Mouse (Mus musculus): ENCODE data around the gene Olfr698. TPM values are rescaled to one million over a fixed set of nuclear protein-coding genes. Genes with fewer than 3 reads are reported as not detected.
"Not testable (repeated sequence)": the region's sequence is repeated elsewhere in the genome, so short reads cannot be mapped to it uniquely, and the experiment has no call there.

The Olfr698 gene
- total RNA-seq (2018; cell fraction: chromatin; rRNA removed): not detected
- not detected for total RNA-seq (2018; cell fraction: cytosol; rRNA removed)
- total RNA-seq (2018; cell fraction: nucleus; rRNA removed): not detected
- polyA plus RNA-seq (2018): not detected in 3 replicates

DNA sequence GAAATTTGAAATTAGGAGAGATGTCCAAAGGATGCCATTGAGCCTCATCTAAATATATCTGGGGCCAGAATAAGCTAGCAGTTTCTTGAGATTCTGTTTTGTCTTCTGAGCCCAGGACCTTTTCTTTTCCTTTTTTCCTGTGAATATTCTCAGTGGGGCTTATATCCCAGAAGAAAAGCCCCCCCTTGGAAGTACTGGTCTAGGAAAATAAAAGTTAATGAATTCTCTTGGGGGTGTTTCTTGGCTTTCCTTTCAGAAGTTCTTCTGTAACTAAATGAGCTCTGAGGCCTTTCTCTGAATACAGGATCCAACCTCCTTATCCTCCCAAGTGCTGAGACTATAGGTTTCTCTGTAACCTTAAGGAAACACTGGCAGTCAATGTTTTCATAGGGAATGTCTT, at the start of gene Olfr698:
Gene Olfr698 (minus strand): TSS at position 101 of the 400 bp plus-strand sequence.
- Histone ChIP-seq H3K4me3 (ENCODE audit: inconsistent target) (no peak within 1 kb of the TSS), H3K36me3 (ENCODE audit: inconsistent target) (no peaks in the 10 kb centered on the region), H3K27ac (no peak within 1 kb of the TSS), H3K79me2 (ENCODE audit: inconsistent target) (no peaks in the 10 kb centered on the region)

DNA sequence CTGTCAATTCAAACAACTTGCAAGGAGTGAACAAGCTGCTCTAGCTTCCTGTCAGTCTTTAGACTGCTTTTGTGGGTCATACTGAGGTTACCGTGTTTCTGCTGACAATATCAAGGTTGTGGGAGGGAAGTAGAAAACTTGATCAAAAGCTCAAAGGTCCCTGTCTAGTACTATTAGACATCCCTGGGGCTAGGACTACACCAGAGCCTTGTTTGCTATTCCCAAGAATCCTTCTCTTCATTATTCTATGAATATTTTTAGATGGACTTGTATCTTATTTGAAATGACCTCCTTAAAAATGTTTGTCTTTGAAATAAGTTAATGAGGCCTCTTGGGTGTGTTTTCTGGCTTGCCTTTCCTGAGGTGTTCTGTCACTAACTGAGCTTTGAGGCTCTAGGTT, 37.9 kb upstream of the Olfr698 start, which contains the start of gene Olfr699:
Gene Olfr699 (minus strand): TSS at position 101 of the 400 bp plus-strand sequence.
- WGBS (ENCODE audit: missing documents): 54% methylated on average over 1 of the region's 1 CpGs
- H3K27ac ChIP-seq: no peak within 1 kb of the TSS
- no peaks in the 10 kb centered on the region for H3K36me3 ChIP-seq (ENCODE audit: inconsistent target)
- H3K4me3 ChIP-seq (ENCODE audit: inconsistent target): no peak within 1 kb of the TSS
- no peaks in the 10 kb centered on the region for H3K79me2 ChIP-seq (ENCODE audit: inconsistent target)

DNA sequence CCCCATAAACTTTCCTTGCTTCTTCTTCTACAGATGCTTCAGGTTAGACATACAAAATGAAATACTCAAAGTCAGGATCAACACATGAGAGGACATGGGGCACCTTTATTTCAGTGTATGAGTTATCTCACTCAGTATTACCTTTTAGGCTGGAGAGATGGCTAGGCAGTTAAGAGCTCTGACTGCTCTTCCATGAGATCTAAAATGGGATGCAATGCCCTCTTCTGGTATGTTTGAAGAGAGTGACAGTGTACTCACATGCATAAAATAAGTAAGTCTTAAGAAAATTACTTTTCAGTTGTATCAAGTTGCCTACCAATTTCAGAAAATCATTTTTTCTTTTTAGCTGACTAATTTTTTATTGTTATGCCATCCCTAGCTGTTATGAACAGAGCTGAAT, 33.1 kb upstream of the Olfr698 start:
- H3K27ac ChIP-seq: no peak overlapping the region
- H3K36me3 ChIP-seq (ENCODE audit: inconsistent target): no peaks in the 10 kb centered on the region
- H3K79me2 ChIP-seq (ENCODE audit: inconsistent target): no peaks in the 10 kb centered on the region
- no peak overlapping the region for H3K4me3 ChIP-seq (ENCODE audit: inconsistent target)

DNA sequence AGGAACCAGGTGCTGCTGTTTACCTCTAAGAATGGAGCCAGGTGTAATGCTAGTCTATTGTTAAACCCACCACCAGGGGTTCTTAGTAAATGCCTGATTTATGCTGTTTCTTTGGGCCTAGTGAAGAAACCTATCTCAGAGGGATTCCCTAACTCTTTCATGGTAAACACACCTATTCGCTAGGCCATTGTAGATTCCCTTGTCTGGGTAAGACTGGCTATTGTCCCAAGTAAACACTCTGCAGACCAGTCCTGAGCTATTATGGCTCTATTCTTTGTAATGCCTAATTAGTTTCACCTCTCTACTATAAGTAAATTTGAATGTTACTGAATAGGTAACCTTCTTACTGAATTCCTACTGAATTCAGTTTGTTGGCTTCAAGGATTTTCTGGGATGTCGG, 5.8 kb upstream of the Olfr698 start:
- not testable (repeated sequence) for H3K79me2 ChIP-seq (ENCODE audit: inconsistent target); H3K27ac ChIP-seq; H3K4me3 ChIP-seq (ENCODE audit: inconsistent target); H3K36me3 ChIP-seq (ENCODE audit: inconsistent target)
- WGBS (ENCODE audit: missing documents): 94% methylated on average over 2 of the region's 2 CpGs

DNA sequence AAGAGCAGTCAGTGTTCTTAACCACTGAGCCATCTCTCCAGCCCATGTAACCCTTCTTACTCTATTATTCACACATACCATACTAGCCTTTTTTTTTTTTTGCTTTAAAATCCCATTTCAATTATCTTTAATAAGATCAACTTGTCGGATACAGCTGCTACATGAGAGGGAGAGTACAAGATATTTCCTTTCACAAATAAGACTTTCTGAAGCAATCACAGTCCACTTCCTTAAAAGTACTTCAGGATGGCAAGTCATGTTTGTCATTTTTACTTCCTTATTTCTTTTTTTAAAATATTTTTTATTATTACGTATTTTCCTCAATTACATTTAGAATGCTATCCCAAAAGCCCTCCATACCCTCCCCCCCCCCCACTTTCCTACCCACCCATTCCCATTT, 3.6 kb upstream of the Olfr698 start:
- no peak overlapping the region for H3K4me3 ChIP-seq (ENCODE audit: inconsistent target)
- no peaks in the 10 kb centered on the region for H3K36me3 ChIP-seq (ENCODE audit: inconsistent target)
- 0% methylated on average over 1 of the region's 2 CpGs for WGBS (ENCODE audit: missing documents)
- H3K27ac ChIP-seq: peak overlapping the region; percentile 48
- no peaks in the 10 kb centered on the region for H3K79me2 ChIP-seq (ENCODE audit: inconsistent target)

DNA sequence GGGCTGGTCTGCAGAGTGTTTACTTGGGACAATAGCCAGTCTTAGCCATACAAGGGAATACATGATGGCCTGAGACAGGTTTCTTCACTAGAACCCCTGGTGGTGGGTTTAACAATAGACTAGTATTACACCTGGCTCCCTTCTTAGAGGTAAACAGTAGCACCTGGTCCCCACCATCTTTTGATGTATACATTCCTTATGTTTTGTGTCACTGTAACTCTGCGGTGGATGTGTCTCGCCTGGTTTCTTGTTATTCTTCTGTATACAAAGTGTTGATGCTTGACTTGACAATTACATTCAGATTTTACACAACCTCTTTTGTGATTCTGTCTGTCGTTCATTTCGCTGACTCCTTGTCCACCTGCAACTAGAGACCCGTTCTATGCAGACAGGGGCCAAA, 9.4 kb downstream of the Olfr698 start:
- Histone ChIP-seq H3K27ac (no peak overlapping the region), H3K79me2 (ENCODE audit: inconsistent target) (no peaks in the 10 kb centered on the region), H3K36me3 (ENCODE audit: inconsistent target) (no peaks in the 10 kb centered on the region), H3K4me3 (ENCODE audit: inconsistent target) (no peak overlapping the region)
- 93% methylated on average over 5 of the region's 5 CpGs for WGBS (ENCODE audit: missing documents)

DNA sequence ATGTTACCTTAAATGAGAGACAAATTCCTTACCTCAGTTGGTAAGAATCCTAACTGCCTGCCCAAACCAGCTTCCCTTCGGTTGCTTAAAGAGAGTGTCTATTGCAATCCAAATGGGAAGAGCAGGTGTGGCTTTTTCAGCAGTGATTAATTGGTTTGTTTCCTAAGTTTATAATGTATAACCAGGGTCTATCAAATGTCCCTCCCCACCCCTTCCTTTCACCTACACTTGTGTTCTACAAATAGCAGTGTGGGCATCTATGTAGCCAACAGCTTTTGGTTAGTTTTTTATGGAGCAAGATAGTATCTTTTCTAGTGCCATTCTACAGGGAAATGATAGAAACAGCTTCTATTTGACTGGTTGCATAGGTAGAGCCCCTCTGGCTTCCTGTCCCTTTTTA, 12.9 kb downstream of the Olfr698 start, which contains the start of gene Olfr697:
Gene Olfr697 (minus strand): TSS at position 101 of the 400 bp plus-strand sequence.
- Histone ChIP-seq H3K4me3 (ENCODE audit: inconsistent target) (no peak within 1 kb of the TSS), H3K27ac (no peak within 1 kb of the TSS), H3K79me2 (ENCODE audit: inconsistent target) (no peaks in the 10 kb centered on the region), H3K36me3 (ENCODE audit: inconsistent target) (no peaks in the 10 kb centered on the region)
- WGBS (ENCODE audit: missing documents): 88% methylated on average over 1 of the region's 1 CpGs

DNA sequence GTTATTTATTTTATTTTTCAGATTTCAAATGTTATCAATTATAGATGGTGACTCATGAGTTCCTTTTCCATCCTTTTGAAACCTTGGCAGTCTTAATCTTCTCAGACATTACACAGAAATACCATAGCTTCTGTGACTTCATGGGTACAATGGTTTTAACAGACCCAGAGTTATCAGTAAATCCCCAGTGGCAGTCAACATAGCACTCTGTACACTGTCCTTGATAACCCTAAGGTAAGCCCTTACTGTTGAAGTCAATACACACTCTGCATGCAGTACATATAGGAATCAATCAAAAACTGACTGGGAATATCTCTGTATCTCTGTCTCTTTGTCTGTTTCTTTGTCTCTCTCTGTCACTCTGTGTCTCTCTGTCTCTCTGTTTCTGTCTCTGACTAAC, 18.2 kb downstream of the Olfr698 start:
- Histone ChIP-seq H3K36me3 (ENCODE audit: inconsistent target) (no peaks in the 10 kb centered on the region), H3K27ac (no peak overlapping the region), H3K79me2 (ENCODE audit: inconsistent target) (no peaks in the 10 kb centered on the region), H3K4me3 (ENCODE audit: inconsistent target) (no peak overlapping the region)

DNA sequence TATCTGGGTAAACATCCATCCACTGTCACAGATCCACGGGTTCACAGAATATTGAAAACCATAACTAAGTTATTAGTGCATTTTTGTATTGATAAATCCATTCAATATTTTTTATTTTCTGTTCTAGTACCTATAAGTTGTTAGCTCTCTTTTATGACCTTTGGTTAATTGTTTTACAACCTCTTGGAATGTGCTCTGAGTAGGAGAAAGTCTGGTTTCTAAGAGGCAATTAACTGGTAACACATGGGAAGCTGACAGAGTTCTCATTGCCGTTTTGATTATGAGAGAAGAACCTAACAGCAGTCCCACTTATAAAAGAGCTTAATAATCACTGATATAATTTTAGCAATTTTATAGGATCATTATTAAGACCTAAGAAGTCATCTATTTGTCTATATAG, 21.5 kb downstream of the Olfr698 start:
- WGBS (ENCODE audit: missing documents): 88% methylated on average over 2 of the region's 2 CpGs
- no peaks in the 10 kb centered on the region for H3K79me2 ChIP-seq (ENCODE audit: inconsistent target)
- H3K4me3 ChIP-seq (ENCODE audit: inconsistent target): no peak overlapping the region
- H3K27ac ChIP-seq: no peak overlapping the region
- no peaks in the 10 kb centered on the region for H3K36me3 ChIP-seq (ENCODE audit: inconsistent target)

DNA sequence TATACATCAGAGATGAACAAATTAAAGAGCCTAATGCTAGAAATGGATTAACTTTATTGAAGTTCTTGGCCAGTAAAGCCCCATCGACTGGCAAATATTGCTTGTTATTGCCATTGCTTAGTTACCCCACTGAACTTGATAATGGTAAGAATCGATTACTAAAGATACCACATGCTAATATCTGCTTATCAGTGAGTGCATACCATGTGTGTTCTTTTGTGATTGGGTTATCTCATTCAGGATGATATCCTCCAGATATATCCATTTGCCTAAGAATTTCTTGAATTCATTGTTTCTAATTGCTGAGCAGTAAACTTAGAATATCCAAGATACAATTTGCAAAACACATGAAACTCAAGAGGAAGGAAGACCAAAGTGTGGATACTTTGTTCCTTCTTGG, 29.5 kb downstream of the Olfr698 start:
- not testable (repeated sequence) for H3K79me2 ChIP-seq (ENCODE audit: inconsistent target); H3K36me3 ChIP-seq (ENCODE audit: inconsistent target); H3K27ac ChIP-seq; H3K4me3 ChIP-seq (ENCODE audit: inconsistent target)
- 95% methylated on average over 2 of the region's 2 CpGs for WGBS (ENCODE audit: missing documents)

DNA sequence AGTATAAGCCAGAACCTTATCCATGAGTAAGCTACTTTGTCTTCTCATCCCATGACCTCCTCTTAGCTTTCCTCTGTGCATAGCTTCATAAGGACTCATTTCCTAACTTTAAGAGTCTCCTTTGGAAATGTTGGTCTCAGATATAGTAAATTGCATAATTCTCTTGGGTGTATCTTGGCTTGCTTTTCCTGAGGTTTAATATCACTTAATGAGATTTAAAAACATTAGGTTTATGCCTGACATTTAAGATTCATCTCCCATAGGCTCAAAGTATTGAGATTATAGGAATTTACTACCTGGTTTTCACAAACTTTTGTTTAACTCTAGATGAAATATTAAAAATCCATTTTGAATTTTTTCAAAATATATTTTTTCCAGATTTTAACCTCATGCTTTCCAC, 38.9 kb downstream of the Olfr698 start, which contains the start of gene Olfr695:
Gene Olfr695 (minus strand): TSS at position 101 of the 400 bp plus-strand sequence.
- Histone ChIP-seq H3K4me3 (ENCODE audit: inconsistent target) (no peak within 1 kb of the TSS), H3K79me2 (ENCODE audit: inconsistent target) (no peaks in the 10 kb centered on the region), H3K36me3 (ENCODE audit: inconsistent target) (no peaks in the 10 kb centered on the region), H3K27ac (no peak within 1 kb of the TSS)

DNA sequence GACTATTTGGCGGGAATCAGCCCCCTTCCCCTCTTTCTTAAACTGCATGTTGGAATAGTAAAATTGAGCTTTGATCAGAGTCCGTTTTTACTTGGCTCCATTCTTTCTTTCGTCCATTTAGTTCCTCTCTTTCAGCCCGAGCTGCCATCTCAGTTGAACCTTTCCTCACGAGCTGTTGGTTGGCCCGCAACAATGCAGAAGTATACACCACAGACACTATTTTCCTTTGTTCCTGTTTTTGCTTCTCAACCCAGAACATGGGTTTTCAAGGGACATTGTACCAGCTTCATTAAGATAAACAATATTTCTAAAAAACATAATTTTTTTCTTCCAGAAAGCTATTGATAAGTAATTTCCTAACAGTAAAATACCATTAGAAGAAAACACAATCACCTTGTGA, 43.7 kb downstream of the Olfr698 start:
- Histone ChIP-seq H3K36me3 (ENCODE audit: inconsistent target) (no peaks in the 10 kb centered on the region), H3K27ac (no peak overlapping the region), H3K4me3 (ENCODE audit: inconsistent target) (no peak overlapping the region), H3K79me2 (ENCODE audit: inconsistent target) (no peaks in the 10 kb centered on the region)
- WGBS (ENCODE audit: missing documents): 31% methylated on average over 6 of the region's 6 CpGs

DNA sequence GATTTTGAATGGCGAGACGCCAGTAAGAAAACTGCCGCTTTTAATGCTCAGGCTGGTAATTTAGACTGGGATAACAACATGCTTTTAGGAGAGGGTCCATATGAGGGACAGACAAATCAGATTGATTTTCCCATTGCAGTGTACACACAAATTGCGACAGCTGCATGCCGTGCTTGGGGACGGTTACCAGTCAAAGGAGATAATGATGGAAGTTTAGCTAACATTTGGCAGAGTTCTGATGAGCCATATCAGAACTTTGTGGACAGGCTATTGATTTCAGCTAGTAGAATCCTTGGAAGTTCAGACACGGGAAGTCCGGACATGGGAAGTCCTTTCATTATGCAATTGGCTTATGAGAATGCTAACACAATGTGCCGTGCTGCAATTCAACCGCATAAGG, 47.5 kb downstream of the Olfr698 start:
- H3K36me3 ChIP-seq (ENCODE audit: inconsistent target); H3K27ac ChIP-seq; H3K4me3 ChIP-seq (ENCODE audit: inconsistent target); H3K79me2 ChIP-seq (ENCODE audit: inconsistent target): not testable (repeated sequence)
- 98% methylated on average over 7 of the region's 10 CpGs for WGBS (ENCODE audit: missing documents)

Other genes with a start within 250 kb of the Olfr698 start
- gene Olfr693, start 74.8 kb downstream of the Olfr698 start, polyA plus RNA-seq (2018): not detected in 3 replicates
- not detected in 3 replicates for gene Olfr694, start 63.6 kb downstream of the Olfr698 start, polyA plus RNA-seq (2018)
- not detected in 3 replicates for gene Olfr695, start 39.0 kb downstream of the Olfr698 start, polyA plus RNA-seq (2018)
- not detected in 3 replicates for gene Olfr697, start 13.0 kb downstream of the Olfr698 start, polyA plus RNA-seq (2018)
- not detected in 3 replicates for gene Olfr699, start 37.8 kb upstream of the Olfr698 start, polyA plus RNA-seq (2018)
- not detected in 3 replicates for gene Olfr700, start 53.4 kb upstream of the Olfr698 start, polyA plus RNA-seq (2018)
- gene Olfr701, start 58.7 kb upstream of the Olfr698 start, polyA plus RNA-seq (2018): not detected in 3 replicates
- gene Olfr702, start 78.5 kb upstream of the Olfr698 start, polyA plus RNA-seq (2018): not detected in 3 replicates
- gene Olfr703, start 88.0 kb upstream of the Olfr698 start, polyA plus RNA-seq (2018): not detected in 3 replicates
- not detected in 3 replicates for gene Olfr704, start 107.8 kb upstream of the Olfr698 start, polyA plus RNA-seq (2018)
- not detected in 3 replicates for gene Olfr705, start 121.5 kb upstream of the Olfr698 start, polyA plus RNA-seq (2018)
- gene Olfr706, start 132.8 kb upstream of the Olfr698 start, polyA plus RNA-seq (2018): not detected in 3 replicates
- not detected in 3 replicates for gene Olfr707, start 145.8 kb upstream of the Olfr698 start, polyA plus RNA-seq (2018)
- not detected in 3 replicates for gene Olfr1532-ps1, start 152.6 kb upstream of the Olfr698 start, polyA plus RNA-seq (2018)
- gene Olfr709-ps1, start 176.8 kb upstream of the Olfr698 start, polyA plus RNA-seq (2018): not detected in 3 replicates
- gene Olfr710, start 192.9 kb upstream of the Olfr698 start, polyA plus RNA-seq (2018): not detected in 3 replicates
- gene Olfr6, start 208.5 kb upstream of the Olfr698 start, polyA plus RNA-seq (2018): not detected in 3 replicates
- gene Olfr711, start 220.1 kb upstream of the Olfr698 start, polyA plus RNA-seq (2018): not detected in 3 replicates